Mouse (Mus musculus) hematopoietic multipotent progenitor cell, adult 10-12 weeks (in vitro differentiated cells): ENCODE results near the gene Vrk3. TPM values are rescaled to one million over a fixed set of nuclear protein-coding genes. Genes with fewer than 3 reads are reported as not detected.

Experiments
- polyA plus RNA-seq: library from polyadenylated mRNA; stranded (reverse); fragments of >175 nt; gene quantifications from 2 replicates; pipeline ENCODE4 v1.2.3, GENCODE M21; 2012; ENCODE audit warnings: low replicate concordance

Gene Vrk3
- polyA plus RNA-seq: 76.5 and 90.1 TPM in 2 replicates

DNA sequence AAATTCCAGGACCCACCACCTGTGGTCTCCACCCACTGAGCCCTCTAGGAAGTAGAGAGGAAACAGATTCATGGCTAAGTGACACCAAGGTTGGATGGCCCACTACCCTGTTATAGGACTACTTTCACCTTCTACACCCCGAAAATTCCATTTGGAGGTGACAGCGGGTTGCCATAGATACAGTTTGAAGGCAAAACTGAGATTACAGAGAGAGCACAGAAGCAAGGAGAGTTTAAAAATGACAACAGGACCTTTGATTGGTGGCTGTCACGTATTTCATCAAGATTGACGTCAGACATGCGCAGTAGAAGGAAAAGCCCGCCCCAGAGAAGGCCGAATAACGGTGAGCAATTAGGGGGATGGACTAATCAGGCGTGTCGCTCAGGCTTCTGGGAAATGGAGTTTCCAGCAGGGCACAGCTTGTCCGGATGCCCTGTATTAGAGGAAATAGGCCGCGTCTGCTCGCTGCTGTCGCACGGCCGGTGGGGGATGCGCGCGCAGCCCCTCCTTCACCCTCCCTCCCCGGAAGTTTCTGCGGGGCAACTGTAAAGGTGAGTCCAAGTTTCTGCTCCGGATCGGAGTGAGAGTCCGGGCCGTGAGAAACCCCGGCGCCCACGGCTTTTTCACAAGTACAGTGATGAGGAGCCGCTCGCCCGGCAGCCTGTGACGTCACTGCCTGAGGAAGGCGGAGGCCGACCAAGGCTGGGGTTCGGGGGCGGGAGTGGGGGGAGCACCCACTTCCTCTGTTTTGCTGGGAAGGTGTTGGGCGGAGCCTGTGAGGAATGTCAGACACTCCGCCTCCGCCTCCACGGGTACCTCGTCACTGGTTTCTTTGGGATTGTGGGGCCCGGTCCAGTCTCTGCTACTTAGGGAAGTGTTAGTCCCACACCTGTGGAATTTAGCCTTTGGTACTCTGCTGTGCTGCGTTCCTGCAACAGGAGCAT is at the start of gene Vrk3:
Gene Vrk3, plus strand, starts transcription at position 313 of the 944 bp plus-strand sequence.

DNA sequence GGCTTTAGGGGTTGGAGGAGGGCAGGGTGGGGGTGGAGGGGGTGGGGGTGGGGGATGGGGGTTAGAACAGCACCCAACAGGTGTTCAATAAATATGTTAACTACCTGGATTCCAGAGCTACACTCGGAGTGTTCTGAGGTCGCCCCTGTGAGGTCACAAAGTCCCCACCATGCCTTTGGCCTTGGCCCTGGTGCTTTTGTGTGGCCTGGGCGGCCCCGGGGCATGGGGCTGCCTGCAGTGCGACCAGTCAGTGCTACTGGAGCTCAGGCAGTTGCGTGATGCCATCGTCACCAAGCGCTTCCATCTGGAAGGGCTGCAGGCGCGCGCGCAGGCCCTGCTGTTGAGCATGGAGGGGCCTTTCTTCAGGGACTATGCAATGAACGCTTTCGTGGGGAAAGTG is 39.6 kb upstream of the Vrk3 start, which contains the start of gene Izumo2:
Gene Izumo2, plus strand, starts transcription at position 169 of the 400 bp plus-strand sequence.

DNA sequence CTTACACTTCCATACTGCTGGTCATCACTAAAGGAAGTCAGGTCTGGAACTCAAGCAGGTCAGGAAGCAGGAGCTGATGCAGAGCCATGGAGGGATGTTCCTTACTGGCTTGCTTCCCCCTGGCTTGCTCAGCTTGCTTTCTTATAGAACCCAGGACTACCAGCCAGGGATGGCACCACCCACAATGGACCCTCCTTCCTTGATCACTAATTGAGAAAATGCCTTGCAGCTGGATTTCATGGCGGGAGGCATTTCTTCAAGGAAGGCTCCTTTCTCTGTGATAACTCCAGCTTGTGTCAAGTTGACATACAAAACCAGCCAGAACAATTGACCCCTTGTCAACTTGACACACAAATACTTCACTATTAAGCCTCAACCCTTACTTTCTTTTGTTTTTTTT is 2.7 kb downstream of the Vrk3 start, which contains the start of gene Zfp473:
Gene Zfp473, minus strand, starts transcription at position 101 of the 400 bp plus-strand sequence.

DNA sequence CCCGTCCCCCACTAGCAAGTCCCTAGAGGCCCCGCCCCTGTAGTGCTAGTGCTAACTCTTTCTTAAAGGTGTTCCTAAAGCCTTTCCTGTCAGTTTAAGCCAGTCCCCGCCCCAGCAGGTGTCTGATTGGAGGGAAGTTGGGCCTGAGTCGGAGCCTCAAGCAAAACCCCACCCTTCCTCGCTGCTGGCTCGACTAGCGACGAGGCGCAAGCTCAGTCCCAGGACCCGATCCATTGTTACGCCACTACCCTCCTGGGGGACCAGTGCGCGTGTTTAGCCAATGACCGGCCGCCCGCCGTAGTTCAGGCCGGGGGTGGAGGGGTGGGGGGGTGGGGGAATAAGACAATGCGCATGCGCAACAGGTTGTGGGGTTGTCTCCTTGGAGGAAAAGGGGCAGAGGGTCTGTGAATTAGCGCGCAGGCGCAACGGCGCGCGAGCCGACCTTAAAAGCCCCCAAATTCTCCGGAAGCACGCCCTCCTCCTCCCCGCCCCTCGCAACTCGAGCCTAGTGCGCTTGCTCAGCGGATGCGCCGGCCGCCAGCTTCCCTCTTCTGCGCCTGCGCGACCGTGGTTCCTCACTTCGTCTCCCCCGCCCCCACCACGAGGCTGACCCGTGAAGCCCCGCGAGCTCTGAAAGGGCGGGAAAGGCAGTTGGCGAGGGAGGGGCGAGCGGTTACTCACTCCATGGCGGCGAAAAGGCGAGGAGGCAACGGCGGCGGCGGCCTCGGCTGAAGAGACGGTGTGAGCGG is 67.7 kb downstream of the Vrk3 start, which contains the start of the genes Nup62 and Il4i1:
Gene Nup62, plus strand, starts transcription at position 368 of the 749 bp plus-strand sequence.
Gene Il4i1, plus strand, starts transcription at position 667 of the 749 bp plus-strand sequence.

DNA sequence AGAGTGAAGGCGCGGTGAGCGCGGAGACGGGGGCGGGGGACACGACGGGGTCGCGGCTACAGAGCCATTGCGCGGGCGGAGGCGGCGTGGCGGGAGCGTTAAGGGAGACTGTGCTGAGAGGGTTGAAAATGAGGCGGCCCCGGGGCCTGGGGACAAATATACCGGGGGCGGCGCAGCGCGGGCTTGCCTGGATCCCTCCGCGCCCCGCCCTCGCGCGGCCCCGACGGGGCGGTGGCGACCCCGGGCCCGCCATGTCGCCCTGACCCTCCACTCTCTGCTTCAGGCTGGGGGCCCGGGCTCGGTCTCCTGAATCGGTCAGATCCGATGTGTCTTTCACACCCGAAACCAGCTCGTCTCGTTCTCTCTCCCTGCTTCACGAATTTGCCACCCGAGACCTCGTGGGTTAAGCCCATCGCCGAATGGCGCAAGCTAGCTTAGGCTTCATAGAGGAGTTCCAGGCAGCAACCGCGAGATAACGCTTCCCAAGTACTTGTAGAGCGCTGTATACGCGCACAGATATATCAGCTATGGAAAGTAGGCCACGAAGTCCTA is 68.3 kb downstream of the Vrk3 start, which contains the start of gene Atf5:
Gene Atf5, minus strand, starts transcription at position 189 of the 552 bp plus-strand sequence.

Other genes with a start within 250 kb of the Vrk3 start
- 0.61 and 1.4 TPM in 2 replicates for gene Mybpc2, start 223.8 kb upstream of the Vrk3 start, polyA plus RNA-seq
- 694 and 1,266 TPM in 2 replicates for gene Spib, start 216.3 kb upstream of the Vrk3 start, polyA plus RNA-seq
- 150 and 176 TPM in 2 replicates for gene Pold1, start 199.6 kb upstream of the Vrk3 start, polyA plus RNA-seq
- 388 and 706 TPM in 2 replicates for gene Nr1h2, start 194.5 kb upstream of the Vrk3 start, polyA plus RNA-seq
- 103 and 215 TPM in 2 replicates for gene Napsa, start 176.0 kb upstream of the Vrk3 start, polyA plus RNA-seq
- gene Kcnc3, start 157.7 kb upstream of the Vrk3 start, polyA plus RNA-seq: 10.8 and 21.7 TPM in 2 replicates
- 0.33 and 0.61 TPM in 2 replicates for gene Myh14, start 77.6 kb upstream of the Vrk3 start, polyA plus RNA-seq
- gene Izumo2, start 39.7 kb upstream of the Vrk3 start, polyA plus RNA-seq: not detected in 2 replicates
- 0.04 and 0.13 TPM in 2 replicates for gene Zfp473, start 2.6 kb downstream of the Vrk3 start, polyA plus RNA-seq
- 31.2 and 81.5 TPM in 2 replicates for gene Nup62, start 67.7 kb downstream of the Vrk3 start, polyA plus RNA-seq
- 150 and 240 TPM in 2 replicates for gene Il4i1, start 68.0 kb downstream of the Vrk3 start, polyA plus RNA-seq
- 25.4 and 45.2 TPM in 2 replicates for gene Atf5, start 68.2 kb downstream of the Vrk3 start, polyA plus RNA-seq
- gene Akt1s1, start 100.6 kb downstream of the Vrk3 start, polyA plus RNA-seq: 167 and 687 TPM in 2 replicates
- 121 and 132 TPM in 2 replicates for gene Tbc1d17, start 100.7 kb downstream of the Vrk3 start, polyA plus RNA-seq
- gene Pnkp, start 108.7 kb downstream of the Vrk3 start, polyA plus RNA-seq: 55.0 and 91.1 TPM in 2 replicates
- gene Ptov1, start 121.4 kb downstream of the Vrk3 start, polyA plus RNA-seq: 42.0 and 70.4 TPM in 2 replicates
- gene Med25, start 144.3 kb downstream of the Vrk3 start, polyA plus RNA-seq: 195 and 493 TPM in 2 replicates
- gene Fuz, start 147.7 kb downstream of the Vrk3 start, polyA plus RNA-seq: 68.5 and 164 TPM in 2 replicates
- gene Ap2a1, start 181.1 kb downstream of the Vrk3 start, polyA plus RNA-seq: 86.3 and 94.0 TPM in 2 replicates
- gene Tsks, start 194.8 kb downstream of the Vrk3 start, polyA plus RNA-seq: 0.29 TPM in 1 of 2 replicates, not detected in the other
- gene Cpt1c, start 226.4 kb downstream of the Vrk3 start, polyA plus RNA-seq: 0.16 and 0.33 TPM in 2 replicates
- 20.1 and 51.4 TPM in 2 replicates for gene Prmt1, start 238.2 kb downstream of the Vrk3 start, polyA plus RNA-seq
- gene Irf3, start 249.2 kb downstream of the Vrk3 start, polyA plus RNA-seq: 121 and 237 TPM in 2 replicates